Mouse (Mus musculus): ENCODE measurements around the gene Clcnka.

- TF ChIP-seq CTCF (IDR thresholded peaks at IDR 0.05; ENCODE audit: insufficient read depth, low read depth, low read length) (no peak), POLR2A (IDR thresholded peaks at IDR 0.05; ENCODE audit: insufficient read depth, low read depth, low read length) (no peak)
Measured at GRCm38 (mm10) chr4:141426796-141427745, 28.5 kb upstream of the Clcnka start.

Measured in olfactory bulb, adult 2 months (tissue).